Mouse (Mus musculus) hindbrain, embryonic 10.5 days (tissue): ENCODE measurements around the gene Cryba4. TPM values are rescaled to one million over a fixed set of nuclear protein-coding genes. Genes with fewer than 3 reads are reported as not detected.

Source experiments
- DNase-seq: peaks from one replicate; pipeline ENCODE4 v3.0.0-alpha.2; 2017; ENCODE audit warnings: low spot score
- H3K27ac ChIP-seq: fragments of 300-500 bp; sonication (generic); 2 replicates; pipeline ENCODE4 v1.5.1; 2016; ENCODE audit warnings: mild to moderate bottlenecking, moderate library complexity
- H3K27me3 ChIP-seq: fragments of 300-500 bp; sonication (generic); 2 replicates; pipeline ENCODE4 v1.6.1; 2016; ENCODE audit warnings: mild to moderate bottlenecking; ENCODE audit not compliant: poor library complexity, insufficient read depth, severe bottlenecking
- H3K36me3 ChIP-seq: fragments of 300-500 bp; sonication (generic); 2 replicates; pipeline ENCODE4 v1.6.1; 2016; ENCODE audit warnings: mild to moderate bottlenecking, moderate library complexity
- H3K4me1 ChIP-seq: fragments of 300-500 bp; sonication (generic); replicated peaks from 2 replicates; pipeline ENCODE4 v1.6.1; 2016; ENCODE audit warnings: mild to moderate bottlenecking
- H3K4me3 ChIP-seq: fragments of 300-500 bp; sonication (generic); 2 replicates; pipeline ENCODE4 v1.5.1; 2016; ENCODE audit warnings: mild to moderate bottlenecking, moderate library complexity
- H3K9me3 ChIP-seq: fragments of 300-500 bp; sonication (generic); 2 replicates; pipeline ENCODE4 v1.6.1; 2016; ENCODE audit warnings: mild to moderate bottlenecking, moderate library complexity
- WGBS: fragments of 180-500 bp; shearing (Covaris S2); methylation state at CpG from one replicate; pipeline ENCODE4 v1.1.7; 2016; 5-methylcytosine and 5-hydroxymethylcytosine counted together
- polyA plus RNA-seq: library from polyadenylated mRNA; unstranded; fragments of >200 nt; fragmentation: Nextera tagmentation; extraction: Ambion mirVana; gene quantifications from 2 replicates; pipeline ENCODE4 v1.2.1, GENCODE M21; 2016

Cryba4 gene
- polyA plus RNA-seq = 0.35 and 1.4 TPM in 2 replicates

DNA sequence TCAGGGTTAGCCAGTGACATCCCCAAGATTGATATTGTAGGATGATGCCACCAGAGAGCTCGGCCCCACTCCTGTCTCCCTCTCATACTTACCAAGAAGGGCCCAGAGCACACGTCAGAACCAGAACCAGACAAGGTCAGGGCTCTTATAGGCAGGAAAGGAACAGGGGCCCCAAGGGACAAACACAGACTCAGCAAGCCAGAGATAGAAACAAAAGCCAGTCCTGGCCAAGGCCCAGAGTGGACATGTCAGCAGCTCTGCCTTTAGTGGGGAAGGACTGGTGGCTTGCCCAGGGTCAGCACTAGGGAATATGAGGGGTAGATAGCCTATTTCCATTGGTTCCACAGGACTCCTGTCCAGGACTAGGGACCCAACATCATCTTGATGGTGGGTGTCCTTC, at the start of gene Cryba4:
Cryba4 (minus strand) TSS at position 119 of the 400 bp plus-strand sequence.
- Histone ChIP-seq H3K27me3 (peaks cover 17% of the 10 kb centered on the region; the same call in 1 of the 2 replicates), H3K27ac (no peak within 1 kb of the TSS), H3K4me3 (no peak within 1 kb of the TSS), H3K36me3 (no peaks in the 10 kb centered on the region), H3K4me1 (peaks cover 16% of the 10 kb centered on the region), H3K9me3 (no peaks in the 10 kb centered on the region)
- WGBS = 71% methylated on average over 2 of the region's 2 CpGs
- DNase-seq = no peak

DNA sequence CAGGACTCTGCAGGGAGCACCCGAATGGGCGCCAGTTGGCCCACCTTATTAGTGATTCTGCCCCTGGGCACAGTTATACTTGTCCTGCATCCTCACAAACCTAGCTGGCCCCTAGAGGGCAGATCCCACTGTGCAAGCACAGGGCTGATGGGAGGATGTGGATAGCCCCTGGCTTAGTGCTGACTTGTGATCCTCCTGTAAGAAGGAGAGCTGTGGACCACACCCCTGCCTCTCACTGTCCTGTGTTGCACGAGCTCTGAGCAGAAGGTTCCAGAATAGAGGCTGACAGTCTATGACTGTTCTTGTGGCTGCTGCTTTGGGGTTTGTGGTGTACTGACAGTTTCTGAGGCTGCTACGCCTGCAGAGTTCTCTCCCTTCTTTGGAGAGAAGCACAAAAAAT, 49.4 kb upstream of the Cryba4 start:
- no peaks in the 10 kb centered on the region for H3K9me3 ChIP-seq
- 84% methylated on average over 4 of the region's 4 CpGs for WGBS
- peaks cover 10% of the 10 kb centered on the region; the same call in 1 of the 2 replicates for H3K36me3 ChIP-seq
- peaks cover 25% of the 10 kb centered on the region for H3K4me1 ChIP-seq
- H3K27ac ChIP-seq = no peak overlapping the region
- no peak for DNase-seq
- no peak overlapping the region for H3K4me3 ChIP-seq
- no peaks in the 10 kb centered on the region for H3K27me3 ChIP-seq

DNA sequence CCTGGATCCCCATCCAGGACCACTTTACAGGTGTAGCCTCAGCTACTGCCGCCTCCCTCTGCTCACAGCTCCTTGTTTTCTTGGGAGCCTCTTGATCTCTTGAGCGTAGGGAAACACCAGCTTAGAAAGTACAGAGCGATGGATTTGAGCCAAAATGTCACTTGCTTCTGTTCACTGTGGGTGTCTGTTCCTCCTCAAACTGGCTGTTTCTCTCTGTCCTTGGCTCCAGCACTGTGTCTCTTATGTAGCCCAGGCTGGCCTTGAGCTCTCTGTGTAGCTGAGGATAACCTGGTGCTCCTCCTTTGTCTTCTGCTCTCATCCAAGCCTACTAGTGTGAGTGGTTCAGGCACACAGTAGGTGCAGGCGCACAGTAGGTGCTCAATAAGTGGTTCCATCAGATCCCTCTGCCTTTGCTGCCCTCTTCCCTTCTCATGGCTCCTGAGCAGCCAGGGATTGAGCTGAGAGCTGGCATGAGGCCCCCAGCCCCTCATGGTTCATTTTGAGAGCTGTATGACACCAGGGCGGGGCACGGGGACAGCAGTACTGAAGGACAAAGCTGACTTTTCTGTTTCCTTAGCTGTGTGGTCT, 48.5 kb upstream of the Cryba4 start:
- peaks cover 32% of the 10 kb centered on the region for H3K4me1 ChIP-seq
- 92% methylated on average over 6 of the region's 6 CpGs for WGBS
- no peak overlapping the region for H3K27ac ChIP-seq
- DNase-seq = no peak
- H3K9me3 ChIP-seq = no peaks in the 10 kb centered on the region
- H3K4me3 ChIP-seq = no peak overlapping the region
- H3K36me3 ChIP-seq = peaks cover under 1% of the 10 kb centered on the region; the same call in 1 of the 2 replicates
- no peaks in the 10 kb centered on the region for H3K27me3 ChIP-seq

DNA sequence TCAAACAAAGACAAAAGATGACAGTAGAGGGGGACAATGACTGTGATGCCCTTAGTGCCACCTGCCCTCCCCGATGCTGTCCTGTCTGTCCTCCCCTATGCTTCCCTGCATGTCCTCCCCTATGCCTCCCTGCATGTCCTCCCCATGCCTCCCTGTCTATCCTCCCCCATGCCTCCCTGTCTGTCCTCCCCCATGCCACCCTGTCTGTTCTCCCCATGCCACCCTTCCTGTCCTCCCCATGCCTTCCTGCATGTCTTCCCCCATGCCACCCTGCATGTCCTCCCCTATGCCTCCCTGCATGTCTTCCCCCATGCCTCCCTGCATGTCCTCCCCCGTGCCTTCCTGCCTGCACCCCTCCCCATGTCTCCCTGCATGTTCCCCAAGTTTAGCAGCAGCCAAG, 47.8 kb upstream of the Cryba4 start:
- Histone ChIP-seq H3K27ac (peak overlapping the region; percentile 29; the same call in 1 of the 2 replicates), H3K4me3 (no peak overlapping the region), H3K27me3 (no peaks in the 10 kb centered on the region), H3K9me3 (no peaks in the 10 kb centered on the region), H3K4me1 (peaks cover 37% of the 10 kb centered on the region), H3K36me3 (no peaks in the 10 kb centered on the region)
- WGBS = 83% methylated on average over 2 of the region's 2 CpGs
- no peak for DNase-seq

DNA sequence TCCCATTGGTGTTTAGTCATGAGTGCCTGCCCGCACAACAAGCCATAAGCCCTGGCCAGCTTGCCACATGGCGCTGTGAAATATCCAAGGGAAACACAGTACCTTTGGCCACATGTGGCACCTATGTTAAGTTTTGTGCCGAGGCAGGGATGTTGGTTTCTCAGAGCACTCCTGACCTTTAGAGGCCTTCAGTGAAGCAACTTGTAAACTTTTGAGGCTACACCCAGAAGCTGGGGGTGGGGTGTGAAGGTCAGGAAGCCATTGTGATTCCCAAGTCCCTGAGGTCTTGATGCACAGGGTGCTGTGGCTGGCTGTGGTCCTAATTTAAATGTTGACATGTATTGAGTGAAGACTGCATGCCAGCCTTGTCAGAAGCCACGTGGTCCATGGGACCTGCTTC, 47.1 kb upstream of the Cryba4 start:
- Histone ChIP-seq H3K4me1 (peaks cover 44% of the 10 kb centered on the region), H3K4me3 (no peak overlapping the region), H3K27me3 (no peaks in the 10 kb centered on the region), H3K36me3 (no peaks in the 10 kb centered on the region), H3K9me3 (no peaks in the 10 kb centered on the region), H3K27ac (no peak overlapping the region; the same call in 1 of the 2 replicates)
- DNase-seq = no peak
- WGBS = 90% methylated on average over 4 of the region's 4 CpGs

DNA sequence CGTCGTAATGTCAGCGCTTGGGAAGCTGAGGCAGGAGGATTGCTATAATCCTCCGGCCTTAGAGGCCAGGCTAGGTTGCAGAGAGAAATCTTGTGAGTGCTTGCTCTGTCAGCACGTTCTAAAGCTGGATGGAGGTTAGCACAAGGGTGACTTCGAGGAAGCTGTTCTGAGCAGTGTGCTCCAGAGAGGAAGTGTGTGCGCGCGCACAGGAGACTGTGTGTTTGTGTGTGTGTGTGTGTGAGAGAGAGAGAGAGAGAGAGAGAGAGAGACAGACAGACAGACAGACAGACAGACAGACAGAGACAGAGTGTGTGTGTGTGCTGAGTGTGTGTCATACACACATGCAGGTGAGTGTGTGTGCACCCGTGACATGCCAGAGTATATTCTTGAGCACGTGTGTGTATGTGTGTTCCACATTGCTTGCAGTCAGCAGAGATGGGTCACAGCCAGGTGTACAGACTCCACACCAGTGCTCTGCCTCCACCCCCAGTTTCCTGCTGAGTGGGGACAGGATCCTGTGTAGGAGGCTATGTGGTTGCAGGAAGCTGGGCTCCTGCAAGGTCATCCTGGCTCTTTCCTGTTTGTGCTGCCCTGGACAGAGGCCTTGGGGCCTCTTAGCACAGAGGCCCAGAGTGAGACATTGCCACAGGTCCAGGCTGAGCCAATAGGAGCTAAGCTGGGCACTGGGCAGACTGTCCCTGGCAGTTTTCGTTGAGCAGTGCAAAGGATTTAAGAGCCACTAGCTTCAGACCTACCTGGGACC, 46.1 kb upstream of the Cryba4 start:
- H3K27ac ChIP-seq = 0 out of 2 replicates have a peak overlapping the region, but pooled peaks have one; percentile 29
- no peaks in the 10 kb centered on the region for H3K36me3 ChIP-seq
- whole genome bisulfite sequencing = 86% methylated on average over 12 of the region's 12 CpGs
- no peaks in the 10 kb centered on the region for H3K27me3 ChIP-seq
- peaks cover 51% of the 10 kb centered on the region for H3K4me1 ChIP-seq
- H3K4me3 ChIP-seq = no peak overlapping the region
- no peak for DNase-seq
- no peaks in the 10 kb centered on the region for H3K9me3 ChIP-seq

DNA sequence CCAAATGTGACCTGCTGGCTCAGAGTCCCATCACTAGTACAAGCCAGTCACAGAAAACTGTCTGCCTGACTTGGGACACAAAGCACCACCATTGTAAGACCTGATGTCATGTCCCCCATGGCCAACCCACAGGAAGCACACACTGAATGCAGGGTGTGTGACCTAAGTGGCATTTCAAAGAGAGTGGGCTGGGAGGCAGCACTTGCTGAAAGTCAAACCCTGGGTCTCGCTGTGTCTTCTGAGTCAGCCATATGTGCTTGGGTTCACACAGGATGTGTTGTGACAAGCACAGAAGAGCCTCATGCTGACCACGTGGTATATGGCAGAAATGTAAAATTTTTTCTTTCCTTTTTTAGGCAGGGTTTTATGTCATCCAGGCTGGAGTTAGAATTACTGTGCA, 44.9 kb upstream of the Cryba4 start:
- DNase-seq = no peak
- no peaks in the 10 kb centered on the region for H3K27me3 ChIP-seq
- WGBS = 76% methylated on average over 2 of the region's 2 CpGs
- H3K36me3 ChIP-seq = no peaks in the 10 kb centered on the region
- no peak overlapping the region for H3K4me3 ChIP-seq
- no peaks in the 10 kb centered on the region for H3K9me3 ChIP-seq
- H3K4me1 ChIP-seq = peaks cover 61% of the 10 kb centered on the region
- H3K27ac ChIP-seq = peak overlapping the region; percentile 17; the same call in 1 of the 2 replicates

DNA sequence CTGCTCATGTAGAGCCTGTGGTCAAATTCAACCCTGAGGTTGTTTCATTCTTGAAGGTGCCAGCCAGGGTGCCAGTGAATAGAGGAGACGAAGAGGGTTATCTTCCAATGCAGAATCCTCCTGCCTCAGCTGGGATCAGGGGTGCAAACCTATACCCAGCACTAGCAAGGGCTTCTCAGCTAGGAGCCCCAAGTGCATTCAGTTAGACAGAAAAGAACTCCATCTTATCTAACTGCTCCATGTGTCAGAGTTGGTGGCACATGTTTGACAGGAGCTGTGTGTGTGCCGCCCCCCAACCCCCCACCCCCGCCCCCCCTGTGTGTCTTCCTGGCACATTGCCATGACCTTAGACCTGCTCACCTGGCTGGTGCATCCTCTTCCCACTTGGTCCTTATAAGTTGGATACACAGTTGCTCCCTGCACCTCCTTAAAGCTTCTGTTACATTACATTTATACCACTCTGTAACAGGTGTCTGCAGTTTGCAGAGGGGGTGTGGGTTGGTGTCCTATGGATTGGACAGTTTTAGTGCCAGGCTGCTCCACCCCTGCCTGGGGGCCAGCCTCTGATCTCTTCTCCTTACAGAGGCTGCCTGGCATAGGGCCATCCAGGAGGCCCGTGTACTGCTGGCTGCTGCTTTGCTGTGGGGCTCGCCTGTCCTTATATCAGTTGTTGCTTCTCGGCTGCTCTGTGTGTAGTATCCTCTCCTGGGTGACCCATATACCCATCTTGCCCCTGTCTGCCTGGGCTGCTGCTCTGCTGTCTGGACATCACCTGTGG, 44.3 kb upstream of the Cryba4 start:
- H3K27me3 ChIP-seq = no peaks in the 10 kb centered on the region
- H3K4me3 ChIP-seq = no peak overlapping the region
- H3K9me3 ChIP-seq = no peaks in the 10 kb centered on the region
- H3K36me3 ChIP-seq = no peaks in the 10 kb centered on the region
- peak overlapping the region; percentile 35; the same call in 1 of the 2 replicates for H3K27ac ChIP-seq
- 80% methylated on average over 6 of the region's 6 CpGs for WGBS
- DNase-seq = no peak
- peaks cover 68% of the 10 kb centered on the region for H3K4me1 ChIP-seq

DNA sequence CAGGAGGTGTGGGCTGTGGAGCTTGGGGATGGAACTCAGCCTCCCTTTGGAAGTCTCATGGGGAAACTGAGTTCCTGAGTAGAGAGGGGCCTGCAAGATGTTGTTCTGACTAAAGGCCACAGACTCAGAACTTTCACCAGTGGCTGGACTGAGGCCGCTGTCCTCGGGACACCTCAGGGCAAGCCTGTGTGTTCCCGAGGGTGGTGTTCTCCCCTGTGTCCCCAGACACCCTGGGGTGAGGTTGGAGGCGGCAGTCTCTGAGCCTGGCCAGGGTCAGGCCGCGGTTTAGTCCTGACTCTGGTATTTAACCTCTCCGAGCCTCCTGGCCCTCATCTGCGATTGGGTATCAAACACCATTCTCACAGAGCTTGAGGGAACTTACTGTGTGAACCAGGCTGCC, 43.2 kb upstream of the Cryba4 start:
- H3K4me1 ChIP-seq = peaks cover 75% of the 10 kb centered on the region
- WGBS = 51% methylated on average over 8 of the region's 8 CpGs
- no peaks in the 10 kb centered on the region for H3K36me3 ChIP-seq
- 0 out of 2 replicates have a peak overlapping the region, but pooled peaks have one; percentile 2 for H3K27ac ChIP-seq
- no peak for DNase-seq
- H3K27me3 ChIP-seq = no peaks in the 10 kb centered on the region
- H3K9me3 ChIP-seq = no peaks in the 10 kb centered on the region
- no peak overlapping the region for H3K4me3 ChIP-seq

DNA sequence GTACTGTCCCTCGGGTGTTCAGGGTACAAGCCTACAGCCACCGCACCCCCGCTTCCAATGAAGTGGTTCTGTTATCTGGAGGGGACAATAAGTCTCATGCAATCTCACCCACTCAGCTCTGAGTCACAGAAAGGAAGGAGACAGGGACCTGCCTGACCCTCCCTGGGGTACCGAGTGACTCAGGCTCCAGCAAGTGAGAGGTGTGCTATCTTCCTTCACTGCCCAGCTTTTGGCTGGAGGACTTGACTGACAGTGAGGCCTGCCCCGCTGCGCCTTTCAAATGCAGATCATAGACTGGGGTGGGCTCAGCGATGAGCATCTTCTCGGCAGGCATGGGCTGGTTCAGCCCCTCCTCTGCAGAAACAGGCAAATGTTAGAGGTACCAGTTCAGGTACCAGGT, 42.8 kb upstream of the Cryba4 start:
- no peaks in the 10 kb centered on the region for H3K9me3 ChIP-seq
- no peaks in the 10 kb centered on the region for H3K36me3 ChIP-seq
- H3K27me3 ChIP-seq = no peaks in the 10 kb centered on the region
- H3K4me3 ChIP-seq = no peak overlapping the region
- peaks cover 71% of the 10 kb centered on the region for H3K4me1 ChIP-seq
- H3K27ac ChIP-seq = peak overlapping the region; percentile 72
- no peak for DNase-seq
- WGBS = 31% methylated on average over 8 of the region's 8 CpGs

DNA sequence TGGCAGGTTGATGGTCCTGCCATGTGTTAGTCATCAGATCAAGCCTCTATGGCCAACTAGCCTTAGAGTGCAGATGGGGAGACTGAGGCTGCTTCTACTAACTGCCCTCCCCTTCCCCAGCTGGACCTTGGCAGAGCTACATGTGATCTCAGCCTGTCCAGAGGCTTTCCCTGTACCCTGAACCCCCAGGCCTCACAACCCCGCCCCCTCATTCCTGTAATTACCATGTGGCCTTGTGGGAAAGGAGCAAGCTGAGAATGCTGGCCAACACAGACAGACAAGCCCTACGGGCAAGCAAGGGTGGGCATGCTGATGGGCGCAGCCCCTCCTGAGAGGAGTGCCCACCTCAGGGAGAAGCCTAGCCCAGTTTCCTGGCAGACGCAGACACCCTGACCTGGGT, 42.4 kb upstream of the Cryba4 start:
- DNase-seq = no peak
- H3K4me3 ChIP-seq = no peak overlapping the region
- H3K27ac ChIP-seq = peak overlapping the region; percentile 72
- H3K4me1 ChIP-seq = peaks cover 69% of the 10 kb centered on the region
- no peaks in the 10 kb centered on the region for H3K9me3 ChIP-seq
- H3K27me3 ChIP-seq = no peaks in the 10 kb centered on the region
- 65% methylated on average over 4 of the region's 4 CpGs for WGBS
- no peaks in the 10 kb centered on the region for H3K36me3 ChIP-seq

DNA sequence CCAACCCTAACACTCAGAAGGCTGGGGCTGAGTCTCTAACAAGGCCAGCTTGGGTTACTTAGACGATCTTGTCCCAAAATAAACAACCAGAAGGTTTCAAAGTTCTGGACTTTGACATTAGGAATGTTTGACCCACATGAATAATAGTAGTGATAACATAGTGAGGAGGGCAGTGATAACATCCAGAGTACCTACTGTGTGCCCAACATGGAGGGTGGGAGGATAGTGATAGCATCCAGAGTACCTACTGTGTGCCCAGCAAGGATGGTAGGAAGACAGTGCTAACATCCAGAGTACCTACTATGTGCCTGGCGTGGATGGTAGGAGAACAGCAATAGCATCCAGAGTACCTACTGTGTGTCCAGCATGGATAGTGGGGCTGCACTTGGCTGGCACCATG, 41.5 kb upstream of the Cryba4 start:
- Histone ChIP-seq H3K27ac (no peak overlapping the region), H3K4me1 (peaks cover 64% of the 10 kb centered on the region), H3K4me3 (no peak overlapping the region), H3K27me3 (no peaks in the 10 kb centered on the region), H3K36me3 (no peaks in the 10 kb centered on the region), H3K9me3 (no peaks in the 10 kb centered on the region)
- no peak for DNase-seq
- WGBS = 86% methylated on average over 2 of the region's 2 CpGs
